Mouse (Mus musculus): ENCODE measurements around the gene Rab5a.

- TF ChIP-seq ZNF384 (IDR thresholded peaks at IDR 0.05; ENCODE audit: low read depth, low read length), result no peak
- no peak for TF ChIP-seq CHD2 (IDR thresholded peaks at IDR 0.05; ENCODE audit: low read depth, low read length)
- TF ChIP-seq HCFC1 (IDR thresholded peaks at IDR 0.05; ENCODE audit: borderline replicate concordance, insufficient read depth, low read length), result no peak
- no peak for TF ChIP-seq MAFK (IDR thresholded peaks at IDR 0.05; ENCODE audit: insufficient read depth, low read depth, low read length)
Observed at GRCm38 (mm10) chr17:53531160-53531559, 52.1 kb downstream of the Rab5a start.
